Mouse (Mus musculus) myocyte (in vitro differentiated cells): ENCODE measurements around the gene Letmd1. TPM values are rescaled to one million over a fixed set of nuclear protein-coding genes. Genes with fewer than 3 reads are reported as not detected.

ENCODE experiments used
- H3K27me3 ChIP-seq: one replicate; pipeline ENCODE4 v1.6.1; 2011; ENCODE audit not compliant: control insufficient read depth, insufficient read depth, insufficient read length
- H3K36me3 ChIP-seq: one replicate; pipeline ENCODE4 v1.6.1; 2011; ENCODE audit not compliant: control insufficient read depth, insufficient read depth
- H3K4me2 ChIP-seq: one replicate; pipeline ENCODE4 v1.6.1; 2011; ENCODE audit warnings: low read depth, control low read depth
- H3K4me3 ChIP-seq: one replicate; pipeline ENCODE4 v1.5.1; 2011; ENCODE audit warnings: mild to moderate bottlenecking, control low read depth, moderate library complexity
- H3K79me2 ChIP-seq: one replicate; pipeline ENCODE4 v1.6.1; 2011; ENCODE audit not compliant: control insufficient read depth, insufficient read depth
- H3ac ChIP-seq: one replicate; pipeline ENCODE4 v1.6.1; 2011; ENCODE audit not compliant: control insufficient read depth, insufficient read length
- CEBPB ChIP-seq: IDR thresholded peaks from 2 replicates; pipeline ENCODE4 v1.6.1; 2011; ENCODE audit warnings: mild to moderate bottlenecking, moderate library complexity; ENCODE audit not compliant: poor library complexity, insufficient read depth, severe bottlenecking
- E2F4 ChIP-seq: IDR thresholded peaks from one replicate; pipeline ENCODE4 v1.6.1; 2011; ENCODE audit warnings: mild to moderate bottlenecking, control low read depth, moderate library complexity; ENCODE audit not compliant: insufficient read depth
- MAX ChIP-seq: IDR thresholded peaks from one replicate; pipeline ENCODE4 v1.6.1; 2011; ENCODE audit warnings: low read depth, mild to moderate bottlenecking, control low read depth
- MYOD1 ChIP-seq, 3 experiments: IDR thresholded peaks; one replicate each; pipeline ENCODE4 v1.6.1; 2011; ENCODE audit warnings: control low read depth in 2 of 3, low read depth in 2 of 3, mild to moderate bottlenecking in 2 of 3, moderate library complexity in 1 of 3; ENCODE audit not compliant: insufficient read length in 2 of 3, control insufficient read depth in 1 of 3
- MYOG ChIP-seq, 3 experiments: IDR thresholded peaks; one replicate each; pipeline ENCODE4 v1.6.1; 2011; ENCODE audit warnings: control low read depth in 2 of 3, low read depth in 2 of 3, mild to moderate bottlenecking in 2 of 3; ENCODE audit not compliant: insufficient read length in 2 of 3, control insufficient read depth in 1 of 3, insufficient read depth in 1 of 3
- POLR2A ChIP-seq: IDR thresholded peaks from one replicate; pipeline ENCODE4 v1.6.1; 2011; ENCODE audit warnings: low read depth, mild to moderate bottlenecking, control low read depth, moderate library complexity; ENCODE audit not compliant: insufficient read length
- POLR2AphosphoS2 ChIP-seq: IDR thresholded peaks from one replicate; pipeline ENCODE4 v1.6.1; 2011; ENCODE audit warnings: low read depth, control low read depth; ENCODE audit not compliant: insufficient read length
- REST ChIP-seq: IDR thresholded peaks from one replicate; pipeline ENCODE4 v1.6.1; 2011; ENCODE audit warnings: mild to moderate bottlenecking, control low read depth, moderate library complexity; ENCODE audit not compliant: insufficient read depth, insufficient read length
- SRF ChIP-seq: IDR thresholded peaks from one replicate; pipeline ENCODE4 v1.6.1; 2011; ENCODE audit warnings: low read depth; ENCODE audit not compliant: control insufficient read depth, insufficient read length
- TCF12 ChIP-seq: IDR thresholded peaks from one replicate; pipeline ENCODE4 v1.6.1; 2011; ENCODE audit warnings: mild to moderate bottlenecking, control low read depth; ENCODE audit not compliant: poor library complexity, insufficient read depth, severe bottlenecking
- TCF3 ChIP-seq: IDR thresholded peaks from one replicate; pipeline ENCODE4 v1.6.1; 2011; ENCODE audit warnings: low read depth, control low read depth; ENCODE audit not compliant: insufficient read length
- USF1 ChIP-seq: IDR thresholded peaks from one replicate; pipeline ENCODE4 v1.6.1; 2011; ENCODE audit warnings: low read depth, mild to moderate bottlenecking, control low read depth, moderate library complexity
- polyA plus RNA-seq: library from polyadenylated mRNA; unstranded; fragments of >200 nt; fragmentation: generic; extraction: Trizol; gene quantifications from one replicate; pipeline ENCODE4 v1.2.1, GENCODE M21; 2012; ENCODE audit warnings: missing spikeins

Gene Letmd1
- polyA plus RNA-seq, 1 experiment = 24.8 TPM

- peaks cover 45% of the 10 kb centered on the region for H3K79me2 ChIP-seq
- H3ac ChIP-seq = peak overlapping the region; percentile 62
- peak overlapping the region; percentile 31 for H3K4me3 ChIP-seq
- H3K4me2 ChIP-seq = peak overlapping the region; percentile 79
- H3K27me3 ChIP-seq = no peaks in the 10 kb centered on the region
- no peak for TF ChIP-seq POLR2A
- peak in 1 of 3 experiments; percentile 22 for TF ChIP-seq MYOG (IDR thresholded peaks at IDR 0.05; ENCODE audit: control insufficient read depth in 1 of 3, insufficient read depth in 1 of 3, insufficient read length in 2 of 3, low read depth in 2 of 3)
- TF ChIP-seq TCF3 = no peak
- TF ChIP-seq E2F4 = no peak
- H3K36me3 ChIP-seq = no peaks in the 10 kb centered on the region
Measured at GRCm38 (mm10) chr15:100422476-100422875, 46.3 kb upstream of the Letmd1 start.

GRCm38 (mm10) chr15:100422899-100423860 lies 45.6 kb upstream of the Letmd1 start:
- Histone ChIP-seq H3K36me3 (no peaks in the 10 kb centered on the region), H3K4me2 (peak overlapping the region; percentile 100), H3K27me3 (no peaks in the 10 kb centered on the region), H3ac (peak overlapping the region; percentile 62), H3K79me2 (peaks cover 38% of the 10 kb centered on the region), H3K4me3 (peak overlapping the region; percentile 31)
- TF ChIP-seq TCF12 = no peak
- no peak for TF ChIP-seq MAX
- no peak for TF ChIP-seq USF1
- TF ChIP-seq MYOG (IDR thresholded peaks at IDR 0.05; ENCODE audit: control insufficient read depth in 1 of 3, insufficient read depth in 1 of 3, insufficient read length in 2 of 3, low read depth in 2 of 3) = no peak
- TF ChIP-seq SRF = no peak
- peak in 1 of 3 experiments; percentile 12 for TF ChIP-seq MYOD1 (IDR thresholded peaks at IDR 0.05; ENCODE audit: control insufficient read depth in 1 of 3, insufficient read length in 2 of 3, low read depth in 2 of 3)
- peak; percentile 97 for TF ChIP-seq POLR2A
- TF ChIP-seq E2F4 = peak; percentile 63
- TF ChIP-seq TCF3 = no peak
- peak; percentile 90 for TF ChIP-seq POLR2AphosphoS2
- TF ChIP-seq CEBPB = no peak
- TF ChIP-seq REST = no peak

GRCm38 (mm10) chr15:100423916-100424315 lies 44.9 kb upstream of the Letmd1 start:
- Histone ChIP-seq H3K36me3 (no peaks in the 10 kb centered on the region), H3K79me2 (peaks cover 31% of the 10 kb centered on the region), H3K4me2 (peak overlapping the region; percentile 100), H3K4me3 (peak overlapping the region; percentile 31), H3ac (no peak overlapping the region), H3K27me3 (no peaks in the 10 kb centered on the region)
- TF ChIP-seq USF1 (no peak), SRF (no peak), MYOD1 (IDR thresholded peaks at IDR 0.05; ENCODE audit: control insufficient read depth in 1 of 3, insufficient read length in 2 of 3, low read depth in 2 of 3) (peak in 2 of 3 experiments; percentile 18 to 77), POLR2AphosphoS2 (no peak), MYOG (IDR thresholded peaks at IDR 0.05; ENCODE audit: control insufficient read depth in 1 of 3, insufficient read depth in 1 of 3, insufficient read length in 2 of 3, low read depth in 2 of 3) (peak in 1 of 3 experiments; percentile 76), MAX (no peak), TCF12 (no peak), REST (no peak), POLR2A (no peak), CEBPB (no peak), E2F4 (no peak), TCF3 (no peak)

GRCm38 (mm10) chr15:100424396-100425122 lies 44.3 kb upstream of the Letmd1 start, which contains the start of gene Slc11a2:
TSS of gene Slc11a2 (minus strand) at chr15:100425072.
- Histone ChIP-seq H3K4me3 (peak within 1 kb of the TSS; percentile 31), H3K4me2 (peak within 1 kb of the TSS; percentile 100), H3ac (no peak within 1 kb of the TSS), H3K79me2 (peaks cover 24% of the 10 kb centered on the region), H3K36me3 (no peaks in the 10 kb centered on the region), H3K27me3 (no peaks in the 10 kb centered on the region)
- TF ChIP-seq MYOD1 (IDR thresholded peaks at IDR 0.05; ENCODE audit: control insufficient read depth in 1 of 3, insufficient read length in 2 of 3, low read depth in 2 of 3) = no peak
